Mouse (Mus musculus) CH12.LX (cell line): Measurements from ENCODE around the gene Gm20388. TPM values are rescaled to one million over a fixed set of nuclear protein-coding genes. Genes with fewer than 3 reads are reported as not detected.

Source experiments
- DNase-seq: peaks from one replicate; pipeline ENCODE4 v3.0.0-alpha.2; 2013; ENCODE audit errors: extremely low read depth
- H3K27ac ChIP-seq: 2 replicates; pipeline ENCODE4 v1.5.1; 2012; ENCODE audit warnings: low read depth, mild to moderate bottlenecking, control low read depth, moderate library complexity; ENCODE audit not compliant: insufficient read depth
- H3K27me3 ChIP-seq: replicated peaks from 2 replicates; pipeline ENCODE3; 2012; ENCODE audit warnings: inconsistent platforms
- H3K36me3 ChIP-seq, 2 experiments: replicated peaks in 1 of 2; 2 replicates each; pipeline versions ENCODE3 to v1.6.1; 2012; ENCODE audit warnings: inconsistent platforms in 1 of 2, low read length in 1 of 2, mild to moderate bottlenecking in 1 of 2, mixed read lengths in 1 of 2, moderate library complexity in 1 of 2; ENCODE audit not compliant: control insufficient read depth in 1 of 2, insufficient read depth in 1 of 2
- H3K4me1 ChIP-seq, 2 experiments: 2 replicates each; pipeline ENCODE4 v1.6.1; 2012; ENCODE audit warnings: inconsistent platforms in 1 of 2, moderate library complexity in 1 of 2; ENCODE audit not compliant: insufficient read depth in 2 of 2, control insufficient read depth in 1 of 2
- H3K4me2 ChIP-seq: 2 replicates; pipeline ENCODE4 v1.6.1; 2012; ENCODE audit warnings: low read depth, mild to moderate bottlenecking, control low read depth; ENCODE audit not compliant: poor library complexity, insufficient read depth, severe bottlenecking
- H3K4me3 ChIP-seq, 3 experiments: fragments of 150-350 bp in 1 of 3; sonication (generic) in 1 of 3; replicated peaks in 1 of 3; 2 replicates each; pipeline versions ENCODE3 to v1.5.1; 2011 to 2012; ENCODE audit warnings: low read depth in 2 of 3, low read length in 2 of 3, mild to moderate bottlenecking in 2 of 3, moderate library complexity in 2 of 3, control low read depth in 1 of 3, improper control_type of control experiment in 1 of 3, inconsistent platforms in 1 of 3, mixed read lengths in 1 of 3; ENCODE audit not compliant: poor library complexity in 1 of 3
- H3K79me2 ChIP-seq: replicated peaks from 2 replicates; pipeline ENCODE4 v1.6.1; 2012; ENCODE audit warnings: mild to moderate bottlenecking, moderate library complexity; ENCODE audit not compliant: control insufficient read depth, poor library complexity, insufficient read depth, severe bottlenecking; ENCODE audit errors: extremely low read depth
- H3K9ac ChIP-seq: 2 replicates; pipeline ENCODE4 v1.6.1; 2012; ENCODE audit warnings: low read depth, mild to moderate bottlenecking, control low read depth, moderate library complexity; ENCODE audit not compliant: insufficient read depth
- H3K9me3 ChIP-seq: replicated peaks from 2 replicates; pipeline ENCODE3; 2012; ENCODE audit warnings: low read length, inconsistent platforms, mixed read lengths
- CHD1 ChIP-seq: IDR thresholded peaks from 2 replicates; pipeline ENCODE4 v1.6.1; 2012; ENCODE audit warnings: low read depth, low read length, improper control_type of control experiment, inconsistent platforms
- CHD2 ChIP-seq: IDR thresholded peaks from 2 replicates; pipeline ENCODE4 v1.6.1; 2011; ENCODE audit warnings: low read length, improper control_type of control experiment
- ETS1 ChIP-seq: conservative IDR thresholded peaks from 2 replicates; pipeline ENCODE4 v1.6.1; 2012; ENCODE audit warnings: low read depth, mild to moderate bottlenecking, inconsistent platforms, low read length, improper control_type of control experiment, moderate library complexity
- JUND ChIP-seq: conservative IDR thresholded peaks from 2 replicates; pipeline ENCODE4 v1.6.1; 2011; ENCODE audit warnings: low read depth, low read length, improper control_type of control experiment
- KAT2A ChIP-seq: IDR thresholded peaks from 2 replicates; pipeline ENCODE4 v1.6.1; 2012; ENCODE audit warnings: low read length, improper control_type of control experiment, inconsistent platforms; ENCODE audit not compliant: insufficient replicate concordance
- MAX ChIP-seq: IDR thresholded peaks from 2 replicates; pipeline ENCODE4 v1.6.1; 2011; ENCODE audit warnings: low read length, improper control_type of control experiment
- NELFE ChIP-seq: IDR thresholded peaks from 2 replicates; pipeline ENCODE4 v1.6.1; 2011; ENCODE audit warnings: low read depth, low read length, improper control_type of control experiment
- POLR2A ChIP-seq: IDR thresholded peaks from 2 replicates; pipeline ENCODE4 v1.6.1; 2011; ENCODE audit warnings: low read depth, mild to moderate bottlenecking, improper control_type of control experiment, low read length
- SIN3A ChIP-seq: IDR thresholded peaks from 2 replicates; pipeline ENCODE4 v1.6.1; 2012; ENCODE audit warnings: low read length, improper control_type of control experiment, inconsistent platforms
- SMC3 ChIP-seq: IDR thresholded peaks from 2 replicates; pipeline ENCODE4 v1.6.1; 2011; ENCODE audit warnings: low read depth, low read length, improper control_type of control experiment
- TBP ChIP-seq: conservative IDR thresholded peaks from 2 replicates; pipeline ENCODE4 v1.6.1; 2011; ENCODE audit warnings: low read depth, low read length, improper control_type of control experiment
- TCF12 ChIP-seq: IDR thresholded peaks from 2 replicates; pipeline ENCODE4 v1.6.1; 2014; ENCODE audit warnings: low read depth, mild to moderate bottlenecking, inconsistent platforms, low read length, improper control_type of control experiment
- dilution Hi-C: fragments of 300-500 bp; cut with MboI; formaldehyde crosslinking; loops from 2 replicates; pipeline ENCODE4 v1.14.3; 2020; ENCODE audit warnings: low sequenced_read_pairs; ENCODE audit not compliant: extremely low pct_unique_long_range_greater_than_20kb, extremely low pct_ligation_motif_present
- in situ Hi-C: fragments of 300-500 bp; cut with MboI; formaldehyde crosslinking; loops from 3 replicates; pipeline ENCODE4 v1.14.3; 2019; ENCODE audit warnings: low sequenced_read_pairs, low pct_ligation_motif_present, low pct_unique_long_range_greater_than_20kb, mixed read lengths
- polyA plus RNA-seq: library from polyadenylated mRNA; unstranded; fragments of >175 nt; gene quantifications from 2 replicates; pipeline ENCODE4 v1.2.1, GENCODE M21; 2012; ENCODE audit warnings: low read depth; ENCODE audit not compliant: insufficient read length
- total RNA-seq, 2 experiments: library from RNA; depleted of rRNA; stranded (reverse); fragments of 300-350 nt in 1 of 2; fragments of >200 nt in 1 of 2; gene quantifications; 2 replicates each; pipeline ENCODE4 v1.2.3; 2012 to 2014

Gm20388 gene
- total and polyA plus RNA-seq, 3 experiments = 14.8 to 26.3 (median 22.2) TPM

DNA sequence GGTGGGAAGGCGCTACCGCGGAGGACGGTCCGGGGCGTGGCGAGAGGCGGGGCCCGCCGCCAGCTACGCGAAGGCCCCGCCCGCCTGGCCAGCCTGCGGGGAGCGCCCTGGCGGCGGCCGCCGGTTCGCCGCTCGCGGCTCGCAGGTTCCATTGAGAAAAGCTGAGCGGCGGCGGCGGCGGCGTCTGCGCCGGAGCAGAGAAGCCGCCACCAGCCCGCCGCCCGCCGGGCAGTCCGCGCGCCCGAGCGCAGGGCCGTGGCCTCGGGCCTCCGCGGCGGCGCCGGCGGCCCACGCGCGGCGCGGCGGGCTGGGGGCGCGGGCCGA lies 2371.4 kb downstream of the Gm20388 start, which contains the start of gene Zfpm1:
Gene Zfpm1 (plus strand): TSS at position 107 of the 324 bp plus-strand sequence.
- Histone ChIP-seq H3K79me2 (peaks cover 20% of the 10 kb centered on the region), H3K9ac (peak within 1 kb of the TSS; percentile 73), H3K27ac (peak within 1 kb of the TSS; percentile 99), H3K4me2 (peak within 1 kb of the TSS; percentile 91), H3K36me3 (peaks cover 0 to 6% of the 10 kb centered on the region in 2 experiments), H3K27me3 (peaks cover 2% of the 10 kb centered on the region), H3K9me3 (no peaks in the 10 kb centered on the region), H3K4me3 (peak within 1 kb of the TSS; percentile 78 to 89 (median 87)), H3K4me1 (peaks cover 19 to 46% of the 10 kb centered on the region in 2 experiments)
- dilution Hi-C loops (no loop called here), in situ Hi-C loops (loop anchor here (5.0 kb wide), 1 partner anchor 45 kb away; no protein-coding TSS in a partner anchor)
- no peak for DNase-seq
- TF ChIP-seq JUND = no peak
- TF ChIP-seq NELFE = peak; percentile 48; the same call in 1 of the 2 replicates
- TF ChIP-seq SIN3A = no peak
- no peak for TF ChIP-seq CHD1
- TF ChIP-seq ETS1 = no peak
- TF ChIP-seq TCF12 = peak; percentile 62
- TF ChIP-seq MAX = no peak
- no peak for TF ChIP-seq CHD2
- peak; percentile 37; the same call in 1 of the 2 replicates for TF ChIP-seq POLR2A

DNA sequence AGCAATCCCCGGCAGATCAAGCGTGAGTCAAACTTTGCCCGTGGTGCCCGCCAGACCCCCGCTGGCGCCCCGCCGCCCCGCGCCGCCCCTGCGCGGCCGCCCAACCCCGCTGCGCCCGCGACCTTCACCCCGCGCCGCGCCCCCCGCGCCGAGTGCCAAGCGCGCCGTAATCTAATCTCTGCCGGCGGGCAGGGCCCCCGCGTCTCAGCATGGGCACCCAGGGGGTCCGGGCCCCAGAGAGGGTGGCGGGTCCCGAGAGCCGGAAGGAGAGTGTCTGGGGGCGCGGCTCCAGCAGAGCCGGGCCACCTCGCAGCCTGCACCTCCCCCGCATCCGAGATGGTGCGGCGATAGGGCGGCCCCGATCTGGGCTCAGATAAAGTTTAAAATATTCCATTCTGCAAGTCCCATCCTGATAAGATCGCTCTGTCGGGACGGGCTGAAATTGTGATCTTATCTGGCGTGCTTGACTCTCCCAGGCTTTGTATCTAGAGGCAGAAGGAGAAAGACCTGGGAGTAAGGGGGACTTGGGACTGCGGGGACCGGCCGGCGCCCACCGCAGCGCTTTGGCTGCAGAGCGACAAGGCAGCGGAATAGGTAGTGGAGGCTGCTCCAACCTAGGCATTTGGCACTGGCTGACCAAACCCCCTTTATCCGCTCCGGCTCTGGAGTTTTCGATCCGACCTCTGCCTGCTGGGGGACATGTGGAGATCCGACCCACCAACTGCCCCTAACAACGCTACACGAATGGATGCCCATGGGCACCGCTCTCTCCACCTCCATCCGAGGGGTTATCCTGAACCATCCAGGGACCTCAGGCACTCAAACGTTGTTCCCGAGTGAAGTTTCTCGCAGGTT lies 2372.1 kb downstream of the Gm20388 start:
- Histone ChIP-seq H3K27ac (peak overlapping the region; percentile 99), H3K9ac (peak overlapping the region; percentile 73), H3K4me3 (peak overlapping the region; percentile 78 to 89 (median 87)), H3K9me3 (no peaks in the 10 kb centered on the region), H3K27me3 (peaks cover 2% of the 10 kb centered on the region), H3K79me2 (peaks cover 27% of the 10 kb centered on the region), H3K4me1 (peaks cover 26 to 48% of the 10 kb centered on the region in 2 experiments), H3K36me3 (peaks cover 0 to 13% of the 10 kb centered on the region in 2 experiments), H3K4me2 (peak overlapping the region; percentile 91)
- TF ChIP-seq TBP (no peak), MAX (no peak), KAT2A (no peak), SMC3 (no peak)
- in situ Hi-C loops = loop anchor here (5.0 kb wide), 1 partner anchor 45 kb away; no protein-coding TSS in a partner anchor
- dilution Hi-C loops = no loop called here
- DNase-seq = no peak
